Mouse (Mus musculus) small intestine, adult 2 months (tissue): ENCODE results near the gene Tle2. TPM values are rescaled to one million over a fixed set of nuclear protein-coding genes. Genes with fewer than 3 reads are reported as not detected.

Source experiments
- H3K27ac ChIP-seq: fragments of 200-500 bp; 2 replicates; pipeline ENCODE4 v1.5.1; 2012; ENCODE audit warnings: low read depth, low read length, control low read depth, inconsistent platforms; ENCODE audit not compliant: insufficient read depth
- H3K27me3 ChIP-seq: fragments of 200-500 bp; 2 replicates; pipeline ENCODE4 v1.6.1; 2012; ENCODE audit warnings: mild to moderate bottlenecking, moderate library complexity, low read length, inconsistent platforms; ENCODE audit not compliant: control insufficient read depth, insufficient read depth
- H3K36me3 ChIP-seq: fragments of 200-500 bp; 2 replicates; pipeline ENCODE4 v1.6.1; 2012; ENCODE audit warnings: mild to moderate bottlenecking, low read length, control low read depth, inconsistent platforms; ENCODE audit not compliant: control insufficient read depth, insufficient read depth
- H3K4me1 ChIP-seq: fragments of 200-500 bp; 2 replicates; pipeline ENCODE4 v1.6.1; 2012; ENCODE audit warnings: low read length, inconsistent platforms, mixed read lengths; ENCODE audit not compliant: control insufficient read depth, insufficient read depth, insufficient read length
- H3K4me3 ChIP-seq: fragments of 200-500 bp; 2 replicates; pipeline ENCODE4 v1.5.1; 2012; ENCODE audit warnings: low read depth, mild to moderate bottlenecking, control low read depth, inconsistent platforms, low read length, moderate library complexity
- CTCF ChIP-seq: fragments of 200-500 bp; IDR thresholded peaks from 2 replicates; pipeline ENCODE4 v1.5.1; 2012; ENCODE audit warnings: low read depth, mild to moderate bottlenecking, control low read depth, inconsistent platforms, low read length, moderate library complexity, mixed read lengths; ENCODE audit not compliant: insufficient replicate concordance, insufficient read length; ENCODE audit errors: extremely low read depth
- POLR2A ChIP-seq: fragments of 200-500 bp; IDR thresholded peaks from 2 replicates; pipeline ENCODE4 v1.6.1; 2012; ENCODE audit warnings: low read depth, mild to moderate bottlenecking, control low read depth, inconsistent platforms, low read length, moderate library complexity
- WGBS: fragments of 180-500 bp; shearing (Covaris S2); methylation state at CpG from one replicate; pipeline ENCODE4 v1.1.7; 2018; 5-methylcytosine and 5-hydroxymethylcytosine counted together
- polyA plus RNA-seq: library from polyadenylated mRNA; depleted of rRNA; stranded (reverse); fragments of >200 nt; gene quantifications from 2 replicates; pipeline ENCODE4 v1.2.3, GENCODE M21; 2012

The Tle2 gene
- polyA plus RNA-seq, 1 experiment = 17.8 TPM

- Histone ChIP-seq H3K27ac (no peak overlapping the region), H3K4me3 (peak overlapping the region; percentile 67), H3K36me3 (peaks cover 10% of the 10 kb centered on the region), H3K27me3 (peaks cover 6% of the 10 kb centered on the region), H3K4me1 (peaks cover 6% of the 10 kb centered on the region)
- WGBS = 15% methylated on average over 11 of the region's 11 CpGs
- TF ChIP-seq POLR2A = no peak
- no peak for TF ChIP-seq CTCF
Measured at GRCm38 (mm10) chr10:81570238-81570800, 4.0 kb upstream of the Tle2 start.

DNA sequence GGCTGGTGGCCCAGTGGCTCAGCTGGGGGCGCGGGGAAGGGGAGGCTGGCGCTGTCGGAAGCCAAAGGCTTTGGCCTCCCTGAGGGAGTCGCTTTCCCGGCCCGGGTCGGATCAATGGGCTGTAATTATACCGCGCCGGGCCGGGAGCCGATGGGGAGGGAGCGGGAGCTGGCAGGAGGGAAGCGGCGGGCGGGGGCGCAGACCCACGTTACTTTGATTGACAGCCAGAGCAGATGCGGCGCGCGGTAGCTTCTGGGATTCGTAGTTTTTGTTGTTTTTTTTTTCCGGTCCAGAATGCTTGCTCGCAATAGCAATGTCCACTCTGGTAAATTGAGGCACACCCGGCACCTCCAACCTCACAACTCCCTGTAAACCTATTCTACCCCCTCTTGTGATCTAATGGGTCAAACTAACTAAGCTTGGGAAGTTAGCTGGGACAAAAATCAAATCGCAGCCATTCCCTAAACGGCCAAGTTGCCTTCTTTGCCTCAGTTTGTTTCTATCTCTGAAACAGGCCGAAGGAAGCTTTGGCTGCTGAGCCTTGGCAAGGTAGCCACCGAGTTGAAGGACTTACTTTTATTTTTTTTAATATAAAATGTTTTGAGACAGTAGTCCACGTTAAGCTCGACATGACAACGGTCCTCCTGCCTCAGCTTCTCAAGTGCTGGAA is 3.4 kb upstream of the Tle2 start:
- under 1% methylated on average over 34 of the region's 34 CpGs for WGBS
- Histone ChIP-seq H3K27ac (peak overlapping the region; percentile 36; the same call in 1 of the 2 replicates), H3K4me1 (peaks cover 9% of the 10 kb centered on the region), H3K27me3 (peaks cover 8% of the 10 kb centered on the region), H3K36me3 (peaks cover 4% of the 10 kb centered on the region), H3K4me3 (peak overlapping the region; percentile 67)
- no peak for TF ChIP-seq POLR2A
- no peak for TF ChIP-seq CTCF

DNA sequence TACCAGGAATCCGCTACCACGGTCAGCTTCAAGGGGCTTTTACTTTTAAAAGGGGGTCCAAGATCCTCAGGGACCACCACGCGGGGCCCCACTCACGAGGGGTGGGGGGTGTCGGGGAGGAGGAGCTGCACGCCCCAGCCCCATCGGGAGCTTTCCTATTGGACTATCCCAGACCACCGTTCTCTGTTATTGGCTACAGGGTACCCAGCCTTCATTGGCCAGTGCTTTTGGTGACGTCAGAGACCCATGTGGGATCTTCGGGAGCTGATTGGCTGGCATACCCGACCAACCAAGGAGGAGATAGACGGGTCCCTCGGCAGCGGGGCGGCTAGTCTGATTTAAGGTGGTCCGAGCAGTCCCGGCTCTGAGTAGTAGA is 2.9 kb upstream of the Tle2 start:
- Histone ChIP-seq H3K27me3 (peaks cover 8% of the 10 kb centered on the region), H3K4me3 (peak overlapping the region; percentile 67), H3K4me1 (peaks cover 9% of the 10 kb centered on the region), H3K36me3 (no peaks in the 10 kb centered on the region), H3K27ac (peak overlapping the region; percentile 36; the same call in 1 of the 2 replicates)
- no peak for TF ChIP-seq CTCF
- TF ChIP-seq POLR2A = no peak
- 1% methylated on average over 18 of the region's 18 CpGs for WGBS

GRCm38 (mm10) chr10:81572133-81572671 is 2.2 kb upstream of the Tle2 start:
- Histone ChIP-seq H3K27me3 (peaks cover 8% of the 10 kb centered on the region), H3K36me3 (no peaks in the 10 kb centered on the region), H3K4me3 (peak overlapping the region; percentile 67), H3K4me1 (peaks cover 9% of the 10 kb centered on the region), H3K27ac (no peak overlapping the region)
- 9% methylated on average over 9 of the region's 9 CpGs for WGBS
- TF ChIP-seq CTCF = no peak
- no peak for TF ChIP-seq POLR2A

DNA sequence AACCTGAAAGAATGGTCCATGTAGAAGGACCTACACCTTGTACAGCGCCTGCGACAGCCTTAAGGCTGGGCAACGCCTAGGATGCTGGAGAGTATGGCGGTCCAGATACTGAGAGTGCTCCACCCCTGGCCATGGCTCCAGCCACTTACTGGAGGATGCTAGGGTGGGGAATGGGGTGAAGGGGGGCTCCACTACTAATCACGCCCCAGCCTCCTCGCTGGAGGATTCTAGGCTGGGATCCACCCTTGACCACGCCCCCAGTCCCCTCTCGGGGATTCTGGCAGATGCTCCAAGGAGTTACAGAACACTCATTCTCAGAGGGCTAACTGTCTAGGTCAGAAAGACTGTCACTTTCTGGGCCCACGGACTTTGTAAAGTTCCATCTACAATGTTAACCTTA is 1.4 kb upstream of the Tle2 start:
- H3K27ac ChIP-seq = no peak overlapping the region
- TF ChIP-seq CTCF = no peak
- no peak; the same call in 1 of the 2 replicates for TF ChIP-seq POLR2A
- peaks cover 8% of the 10 kb centered on the region for H3K27me3 ChIP-seq
- H3K4me1 ChIP-seq = peaks cover 9% of the 10 kb centered on the region
- WGBS = 37% methylated on average over 9 of the region's 9 CpGs
- no peak overlapping the region for H3K4me3 ChIP-seq
- no peaks in the 10 kb centered on the region for H3K36me3 ChIP-seq

DNA sequence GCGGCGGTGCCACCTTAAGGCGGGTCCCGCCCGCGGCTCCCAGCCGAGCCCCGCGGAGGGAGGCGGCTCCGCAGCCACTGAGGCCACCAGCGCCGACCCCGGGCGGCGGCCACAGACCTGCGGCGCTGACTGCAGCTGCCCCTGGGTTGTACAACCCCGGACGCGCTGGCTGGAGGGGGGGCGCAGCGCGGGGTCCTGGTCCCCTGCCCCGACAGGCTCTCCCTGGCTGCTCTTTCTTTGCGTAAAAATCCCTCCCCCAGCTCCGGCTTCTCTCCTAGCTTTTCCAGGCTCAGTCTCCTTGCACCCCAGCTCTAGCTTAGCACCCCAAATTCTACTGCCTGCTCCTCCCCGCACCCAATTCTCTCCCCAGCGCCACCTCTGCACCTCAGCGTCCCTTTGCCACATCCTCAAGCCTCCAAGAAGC is 859 bp downstream of the Tle2 start:
- Histone ChIP-seq H3K4me3 (peak overlapping the region; percentile 66), H3K4me1 (peaks cover 10% of the 10 kb centered on the region), H3K36me3 (no peaks in the 10 kb centered on the region), H3K27ac (no peak overlapping the region), H3K27me3 (peaks cover 8% of the 10 kb centered on the region)
- under 1% methylated on average over 30 of the region's 30 CpGs for WGBS
- no peak for TF ChIP-seq CTCF
- TF ChIP-seq POLR2A = no peak

DNA sequence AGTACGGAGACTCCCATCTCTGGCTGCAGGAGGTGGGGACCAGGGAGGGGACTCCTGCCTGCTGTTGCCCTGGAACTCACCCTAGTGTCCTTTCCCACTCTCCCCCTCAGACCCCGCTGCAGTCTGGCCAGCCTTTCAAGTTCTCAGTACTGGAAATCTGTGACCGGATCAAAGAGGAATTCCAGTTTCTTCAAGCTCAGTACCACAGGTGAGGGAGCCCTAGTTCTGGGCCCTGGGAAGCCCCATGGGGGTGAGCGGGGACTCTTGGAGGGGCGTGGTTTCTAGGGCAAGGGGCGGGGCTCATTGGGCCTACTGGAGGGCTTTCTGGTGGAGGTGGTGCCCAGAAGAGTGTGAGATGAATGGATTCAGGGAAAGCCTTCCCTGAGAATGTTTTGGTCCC is 1.3 kb downstream of the Tle2 start:
- Histone ChIP-seq H3K27me3 (peaks cover 8% of the 10 kb centered on the region), H3K27ac (no peak overlapping the region), H3K4me1 (peaks cover 10% of the 10 kb centered on the region), H3K36me3 (no peaks in the 10 kb centered on the region), H3K4me3 (peak overlapping the region; percentile 66)
- WGBS = 9% methylated on average over 6 of the region's 6 CpGs
- TF ChIP-seq CTCF (no peak), POLR2A (no peak)
